Mouse (Mus musculus): ENCODE measurements around the gene Cdk17. TPM values are rescaled to one million over a fixed set of nuclear protein-coding genes. Genes with fewer than 3 reads are reported as not detected.
A peak's percentile ranks its signal among the peaks of the same experiment; 100 is the strongest.

The Cdk17 gene
- polyA plus RNA-seq, 1 experiment from 2014 or later: 19.2 TPM

DNA sequence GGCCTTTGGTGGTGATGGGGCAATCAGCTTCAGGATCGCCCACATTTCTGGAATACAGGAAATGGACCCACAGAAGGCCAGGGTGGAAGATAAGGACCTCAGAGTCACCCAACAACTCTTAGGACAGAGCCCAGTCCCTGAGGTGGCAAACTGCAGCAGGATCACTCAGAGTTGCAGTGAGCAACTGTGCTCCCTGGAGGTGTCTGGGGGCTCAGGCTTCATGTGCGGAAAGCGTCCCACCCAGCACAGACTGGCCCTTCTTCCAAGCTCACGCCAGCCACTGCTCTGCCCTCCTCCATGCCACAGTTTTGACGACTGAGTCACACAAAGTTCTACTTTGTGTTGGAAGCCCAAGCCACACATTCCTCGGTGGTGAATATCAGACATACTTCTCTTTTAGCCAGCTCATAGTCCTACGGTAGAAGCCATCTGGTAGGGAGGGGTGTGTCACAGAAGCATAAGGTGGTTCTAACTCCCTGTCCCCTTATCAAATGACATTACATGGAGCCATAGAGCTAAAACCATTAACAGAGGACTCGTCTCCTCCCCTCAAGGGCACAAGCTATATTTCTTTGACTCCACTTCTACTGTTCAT is 127.0 kb downstream of the Cdk17 start:
- WGBS: 92% methylated on average over 8 of the region's 8 CpGs
- no peaks in the 10 kb centered on the region for H3K9me3 ChIP-seq (ENCODE audit: control insufficient read depth, low read length)
- H3K27ac ChIP-seq (replicated peaks; ENCODE audit: low read depth, low read length): no peak overlapping the region
- H3K9ac ChIP-seq (ENCODE audit: low read length): no peak overlapping the region
- no peaks in the 10 kb centered on the region for H3K4me1 ChIP-seq (ENCODE audit: control insufficient read depth, insufficient read depth, low read length)
- H3K4me2 ChIP-seq (ENCODE audit: low read depth, severe bottlenecking): no peak overlapping the region
- no peak overlapping the region for H3K4me3 ChIP-seq (ENCODE audit: low read depth, low read length)
- H3K27me3 ChIP-seq (ENCODE audit: control insufficient read depth, insufficient read depth, low read length): no peaks in the 10 kb centered on the region
- DNase-seq (ENCODE audit: low spot score) (no peak), ATAC-seq (ENCODE audit: insufficient number of reproducible peaks, low FRiP score, low TSS enrichment, low read depth) (no peak)
- peaks cover 12% of the 10 kb centered on the region; the same call in 1 of the 2 replicates for H3K36me3 ChIP-seq (ENCODE audit: control insufficient read depth, insufficient read depth, low read length)

DNA sequence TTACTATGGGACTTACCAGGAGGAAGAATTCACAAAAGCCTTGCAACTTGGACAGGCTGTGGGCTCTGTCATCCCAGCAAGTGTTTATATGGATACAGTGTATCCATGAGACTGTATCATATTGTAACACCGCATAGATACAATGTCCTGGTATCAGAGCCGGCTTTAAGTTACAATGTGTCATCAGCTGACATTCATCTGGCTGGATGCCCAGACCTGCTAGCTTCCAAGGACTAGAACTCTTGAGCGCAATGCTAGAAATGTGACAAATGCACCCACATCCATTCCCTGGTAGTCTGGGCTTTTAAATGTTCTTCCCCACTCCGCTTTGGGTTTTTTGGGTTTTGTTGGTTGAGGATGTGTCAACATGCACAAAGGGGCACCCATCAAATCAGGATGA is 127.7 kb downstream of the Cdk17 start:
- WGBS: 94% methylated on average over 4 of the region's 4 CpGs
- no peak for ATAC-seq (ENCODE audit: insufficient number of reproducible peaks, low FRiP score, low TSS enrichment, low read depth)
- no peak for DNase-seq (ENCODE audit: low spot score)
- no peak overlapping the region for H3K4me2 ChIP-seq (ENCODE audit: low read depth, severe bottlenecking)
- no peaks in the 10 kb centered on the region for H3K9me3 ChIP-seq (ENCODE audit: control insufficient read depth, low read length)
- H3K4me1 ChIP-seq (ENCODE audit: control insufficient read depth, insufficient read depth, low read length): no peaks in the 10 kb centered on the region
- no peak overlapping the region for H3K4me3 ChIP-seq (ENCODE audit: low read depth, low read length)
- peaks cover 12% of the 10 kb centered on the region; the same call in 1 of the 2 replicates for H3K36me3 ChIP-seq (ENCODE audit: control insufficient read depth, insufficient read depth, low read length)
- H3K27ac ChIP-seq (replicated peaks; ENCODE audit: low read depth, low read length): no peak overlapping the region
- H3K27me3 ChIP-seq (ENCODE audit: control insufficient read depth, insufficient read depth, low read length): no peaks in the 10 kb centered on the region
- H3K9ac ChIP-seq (ENCODE audit: low read length): no peak overlapping the region

DNA sequence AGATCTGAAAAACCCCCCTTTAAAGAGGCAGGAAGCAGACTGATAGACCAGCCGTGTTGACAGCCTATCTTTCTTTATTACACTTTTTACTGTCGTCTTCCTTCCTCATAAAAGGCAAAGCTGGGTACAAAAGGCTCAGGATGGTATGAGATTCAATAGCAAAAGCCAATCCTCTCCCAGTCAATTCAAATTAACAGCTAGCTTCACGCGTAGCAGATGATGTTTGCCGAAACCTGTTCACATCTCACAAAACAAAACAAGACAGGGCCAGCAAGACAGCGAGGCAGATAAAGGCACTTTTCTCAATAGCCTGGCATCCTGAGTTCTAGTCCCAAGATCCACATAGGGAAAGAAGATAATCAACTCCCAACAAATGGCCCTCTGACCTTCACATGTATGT is 128.7 kb downstream of the Cdk17 start:
- H3K27ac ChIP-seq (replicated peaks; ENCODE audit: low read depth, low read length): no peak overlapping the region
- 0 out of 2 replicates have a peak, but pooled peaks cover 1% of the 10 kb centered on the region for H3K4me1 ChIP-seq (ENCODE audit: control insufficient read depth, insufficient read depth, low read length)
- H3K27me3 ChIP-seq (ENCODE audit: control insufficient read depth, insufficient read depth, low read length): no peaks in the 10 kb centered on the region
- 53% methylated on average over 6 of the region's 6 CpGs for WGBS
- no peak overlapping the region for H3K4me2 ChIP-seq (ENCODE audit: low read depth, severe bottlenecking)
- DNase-seq (ENCODE audit: low spot score) (no peak), ATAC-seq (ENCODE audit: insufficient number of reproducible peaks, low FRiP score, low TSS enrichment, low read depth) (no peak)
- H3K9ac ChIP-seq (ENCODE audit: low read length): no peak overlapping the region
- no peak overlapping the region for H3K4me3 ChIP-seq (ENCODE audit: low read depth, low read length)
- no peaks in the 10 kb centered on the region for H3K9me3 ChIP-seq (ENCODE audit: control insufficient read depth, low read length)
- peaks cover 5% of the 10 kb centered on the region; the same call in 1 of the 2 replicates for H3K36me3 ChIP-seq (ENCODE audit: control insufficient read depth, insufficient read depth, low read length)

GRCm38 (mm10) chr10:93291352-93291751 is 130.7 kb downstream of the Cdk17 start:
- H3K4me1 ChIP-seq (ENCODE audit: control insufficient read depth, insufficient read depth, low read length): peaks cover 6% of the 10 kb centered on the region
- peak; percentile 65 for DNase-seq (ENCODE audit: low spot score)
- H3K4me2 ChIP-seq (ENCODE audit: low read depth, severe bottlenecking): no peak overlapping the region
- peaks cover 4% of the 10 kb centered on the region; the same call in 1 of the 2 replicates for H3K36me3 ChIP-seq (ENCODE audit: control insufficient read depth, insufficient read depth, low read length)
- H3K9ac ChIP-seq (ENCODE audit: low read length): no peak overlapping the region
- no peaks in the 10 kb centered on the region for H3K27me3 ChIP-seq (ENCODE audit: control insufficient read depth, insufficient read depth, low read length)
- ATAC-seq (ENCODE audit: insufficient number of reproducible peaks, low FRiP score, low TSS enrichment, low read depth): peak; percentile 29; the same call in 1 of the 2 replicates
- no peaks in the 10 kb centered on the region for H3K9me3 ChIP-seq (ENCODE audit: control insufficient read depth, low read length)
- H3K4me3 ChIP-seq (ENCODE audit: low read depth, low read length): no peak overlapping the region
- H3K27ac ChIP-seq (replicated peaks; ENCODE audit: low read depth, low read length): no peak overlapping the region
- WGBS: 48% methylated on average over 7 of the region's 7 CpGs

GRCm38 (mm10) chr10:93291843-93292242 is 131.2 kb downstream of the Cdk17 start:
- H3K4me1 ChIP-seq (ENCODE audit: control insufficient read depth, insufficient read depth, low read length): peaks cover 6% of the 10 kb centered on the region

GRCm38 (mm10) chr10:93293621-93294020 is 132.9 kb downstream of the Cdk17 start:
- DNase-seq (ENCODE audit: low spot score) (no peak), ATAC-seq (ENCODE audit: insufficient number of reproducible peaks, low FRiP score, low TSS enrichment, low read depth) (no peak)
- 75% methylated on average over 7 of the region's 7 CpGs for WGBS
- H3K9me3 ChIP-seq (ENCODE audit: control insufficient read depth, low read length): no peaks in the 10 kb centered on the region
- peaks cover 6% of the 10 kb centered on the region for H3K4me1 ChIP-seq (ENCODE audit: control insufficient read depth, insufficient read depth, low read length)
- H3K9ac ChIP-seq (ENCODE audit: low read length): no peak overlapping the region
- H3K36me3 ChIP-seq (ENCODE audit: control insufficient read depth, insufficient read depth, low read length): no peaks in the 10 kb centered on the region
- H3K4me3 ChIP-seq (ENCODE audit: low read depth, low read length): no peak overlapping the region
- no peak overlapping the region; the same call in 1 of the 2 replicates for H3K27ac ChIP-seq (replicated peaks; ENCODE audit: low read depth, low read length)
- no peaks in the 10 kb centered on the region for H3K27me3 ChIP-seq (ENCODE audit: control insufficient read depth, insufficient read depth, low read length)
- H3K4me2 ChIP-seq (ENCODE audit: low read depth, severe bottlenecking): no peak overlapping the region

More at GRCm38 (mm10) chr10:93291843-93292242, 131.2 kb downstream of the Cdk17 start:
- Histone ChIP-seq H3K27me3 (ENCODE audit: control insufficient read depth, insufficient read depth, low read length) (no peaks in the 10 kb centered on the region), H3K27ac (replicated peaks; ENCODE audit: low read depth, low read length) (no peak overlapping the region), H3K4me2 (ENCODE audit: low read depth, severe bottlenecking) (no peak overlapping the region), H3K36me3 (ENCODE audit: control insufficient read depth, insufficient read depth, low read length) (peaks cover 4% of the 10 kb centered on the region; the same call in 1 of the 2 replicates), H3K9me3 (ENCODE audit: control insufficient read depth, low read length) (no peaks in the 10 kb centered on the region), H3K9ac (ENCODE audit: low read length) (no peak overlapping the region), H3K4me3 (ENCODE audit: low read depth, low read length) (no peak overlapping the region)
- ATAC-seq (ENCODE audit: insufficient number of reproducible peaks, low FRiP score, low TSS enrichment, low read depth): no peak
- peak; percentile 86 for DNase-seq (ENCODE audit: low spot score)
- 6% methylated on average over 6 of the region's 6 CpGs for WGBS

DNA sequence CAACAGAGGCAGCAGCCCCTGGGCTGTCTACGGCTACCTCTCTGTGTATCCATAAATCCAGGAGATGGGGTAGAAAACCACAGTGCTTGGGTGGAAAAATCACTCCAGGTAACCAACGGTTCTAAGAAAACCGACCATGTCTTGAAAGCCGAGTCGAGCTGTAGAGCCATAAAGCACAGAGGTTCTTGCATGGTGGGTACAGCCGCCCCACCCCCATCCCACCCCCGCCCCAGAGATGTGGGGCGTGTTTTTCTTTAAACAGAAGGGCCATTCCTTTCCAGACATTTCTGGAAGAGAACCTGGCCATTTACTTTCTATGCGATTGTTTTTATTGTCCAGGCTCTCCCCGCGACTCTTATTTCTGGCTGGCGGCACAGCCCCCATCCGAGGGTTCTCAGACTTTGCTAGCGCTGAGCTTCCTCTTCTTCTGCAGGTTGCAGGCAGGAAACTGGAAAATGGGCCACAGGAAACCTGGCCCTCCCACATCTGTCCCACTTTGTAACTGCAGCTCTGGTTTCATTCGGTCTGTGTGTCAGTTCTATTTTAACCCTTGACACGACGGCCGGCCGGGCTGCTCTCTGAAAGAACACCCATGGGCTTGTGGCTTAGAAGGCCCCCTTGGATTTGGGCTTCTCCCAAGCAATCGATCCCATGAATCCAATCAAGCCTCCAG is 134.0 kb downstream of the Cdk17 start:
- peak; percentile 72 for DNase-seq (ENCODE audit: low spot score)
- Histone ChIP-seq H3K4me2 (ENCODE audit: low read depth, severe bottlenecking) (peak overlapping the region; percentile 18), H3K4me1 (ENCODE audit: control insufficient read depth, insufficient read depth, low read length) (peaks cover 6% of the 10 kb centered on the region), H3K27ac (replicated peaks; ENCODE audit: low read depth, low read length) (peak overlapping the region; percentile 90), H3K4me3 (ENCODE audit: low read depth, low read length) (peak overlapping the region; percentile 12; the same call in 1 of the 2 replicates), H3K9me3 (ENCODE audit: control insufficient read depth, low read length) (no peaks in the 10 kb centered on the region), H3K36me3 (ENCODE audit: control insufficient read depth, insufficient read depth, low read length) (no peaks in the 10 kb centered on the region), H3K27me3 (ENCODE audit: control insufficient read depth, insufficient read depth, low read length) (no peaks in the 10 kb centered on the region), H3K9ac (ENCODE audit: low read length) (peak overlapping the region; percentile 9; the same call in 1 of the 2 replicates)
- peak; percentile 67; the same call in 1 of the 2 replicates for ATAC-seq (ENCODE audit: insufficient number of reproducible peaks, low FRiP score, low TSS enrichment, low read depth)
- WGBS: 27% methylated on average over 20 of the region's 20 CpGs

GRCm38 (mm10) chr10:93297774-93298173 is 137.1 kb downstream of the Cdk17 start:
- Histone ChIP-seq H3K36me3 (ENCODE audit: control insufficient read depth, insufficient read depth, low read length) (no peaks in the 10 kb centered on the region), H3K27me3 (ENCODE audit: control insufficient read depth, insufficient read depth, low read length) (no peaks in the 10 kb centered on the region), H3K4me1 (ENCODE audit: control insufficient read depth, insufficient read depth, low read length) (peaks cover 6% of the 10 kb centered on the region), H3K9me3 (ENCODE audit: control insufficient read depth, low read length) (no peaks in the 10 kb centered on the region), H3K27ac (replicated peaks; ENCODE audit: low read depth, low read length) (no peak overlapping the region), H3K4me3 (ENCODE audit: low read depth, low read length) (no peak overlapping the region), H3K9ac (ENCODE audit: low read length) (no peak overlapping the region), H3K4me2 (ENCODE audit: low read depth, severe bottlenecking) (no peak overlapping the region)
- no peak for ATAC-seq (ENCODE audit: insufficient number of reproducible peaks, low FRiP score, low TSS enrichment, low read depth)
- WGBS: 46% methylated on average over 5 of the region's 5 CpGs
- DNase-seq (ENCODE audit: low spot score): no peak
